Mouse (Mus musculus) spleen, postnatal 14 days (tissue): ENCODE measurements around the gene Eif5a.
A peak's percentile ranks its signal among the peaks of the same experiment; 100 is the strongest.

Experiments used
- DNase-seq, 2 experiments: peaks; one replicate each; pipeline ENCODE4 v3.0.0; 2021 to 2022; ENCODE audit warnings: low spot score in 2 of 2

Gene Eif5a

DNA sequence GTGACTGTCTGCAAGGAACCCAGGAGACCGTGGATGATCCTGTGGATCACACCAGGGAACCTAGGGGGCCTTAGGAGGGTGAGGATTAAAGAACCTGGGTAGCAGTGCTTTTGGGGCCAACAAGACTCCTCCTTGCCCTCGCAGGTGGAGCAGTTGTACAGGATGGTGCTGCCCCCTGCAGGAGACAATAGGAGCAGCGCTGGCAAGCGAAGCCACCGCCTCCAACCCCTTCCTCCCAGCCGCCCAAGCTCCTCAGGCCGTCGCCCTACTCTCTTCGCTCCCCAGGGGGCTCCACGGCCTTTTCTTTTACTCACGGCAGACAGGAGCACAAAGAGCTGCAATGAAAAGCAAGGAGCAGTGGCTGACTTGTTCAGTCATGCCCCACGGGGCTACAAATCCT, 44.9 kb downstream of the Eif5a start:
- peak; percentile 79 to 89 for DNase-seq

DNA sequence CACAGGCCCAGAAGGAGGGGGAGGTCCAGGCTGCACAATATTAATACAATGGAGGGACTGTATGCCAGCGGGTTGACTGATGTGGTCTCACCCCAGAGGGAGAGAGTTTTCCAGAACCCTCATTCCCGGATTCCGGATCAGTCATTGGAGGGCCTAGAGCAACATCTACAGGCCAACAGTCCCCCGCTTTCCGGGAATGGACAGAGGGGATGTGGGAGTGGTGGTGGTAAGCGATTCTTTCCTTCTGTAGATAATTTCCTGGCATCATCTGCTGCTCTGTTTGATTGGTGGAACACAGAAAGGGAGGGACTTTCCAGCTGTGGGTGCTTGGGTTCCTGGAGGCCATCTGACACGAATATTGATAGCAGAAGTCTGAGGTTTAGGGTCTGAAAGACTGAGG, 45.6 kb downstream of the Eif5a start:
- DNase-seq = no peak

DNA sequence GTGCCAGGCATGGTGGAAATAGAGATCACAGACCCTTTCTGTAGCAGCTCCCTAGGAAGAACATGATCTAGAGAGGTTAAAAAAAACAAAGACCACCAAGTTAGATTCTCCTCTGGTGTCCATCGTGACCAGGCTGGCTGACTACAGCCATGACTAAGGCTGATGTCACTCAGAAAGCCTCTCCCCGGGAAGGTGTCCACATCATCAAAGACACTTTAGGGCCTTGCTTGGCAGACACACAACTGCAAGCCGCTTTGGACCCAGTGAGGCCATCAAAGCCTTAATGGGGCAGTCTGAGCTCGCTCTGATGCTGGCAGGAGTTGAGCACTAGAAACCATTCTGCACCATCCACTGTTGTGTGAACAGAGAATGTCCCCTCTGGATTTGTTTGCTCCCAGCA, 49.3 kb downstream of the Eif5a start:
- no peak for DNase-seq

DNA sequence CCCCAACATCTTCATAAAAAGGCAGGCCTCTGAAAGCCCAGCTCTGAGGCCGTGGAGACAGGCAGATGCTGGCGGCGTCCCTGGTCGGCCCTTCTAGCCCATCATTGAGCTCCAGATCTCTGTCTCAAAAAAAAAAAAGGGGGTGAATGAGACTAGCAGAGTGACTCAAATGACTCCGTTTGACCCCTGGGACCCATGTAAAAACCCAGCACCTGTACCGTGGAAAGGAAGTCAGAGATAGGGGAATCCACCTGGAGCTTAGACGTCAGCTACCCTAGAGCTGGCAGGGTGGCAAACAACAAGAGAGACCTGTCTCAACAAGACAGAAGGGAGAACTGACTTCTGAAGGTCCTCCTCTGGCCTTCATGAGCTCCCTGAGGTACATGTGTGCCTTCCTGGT, 49.9 kb downstream of the Eif5a start:
- no peak for DNase-seq

DNA sequence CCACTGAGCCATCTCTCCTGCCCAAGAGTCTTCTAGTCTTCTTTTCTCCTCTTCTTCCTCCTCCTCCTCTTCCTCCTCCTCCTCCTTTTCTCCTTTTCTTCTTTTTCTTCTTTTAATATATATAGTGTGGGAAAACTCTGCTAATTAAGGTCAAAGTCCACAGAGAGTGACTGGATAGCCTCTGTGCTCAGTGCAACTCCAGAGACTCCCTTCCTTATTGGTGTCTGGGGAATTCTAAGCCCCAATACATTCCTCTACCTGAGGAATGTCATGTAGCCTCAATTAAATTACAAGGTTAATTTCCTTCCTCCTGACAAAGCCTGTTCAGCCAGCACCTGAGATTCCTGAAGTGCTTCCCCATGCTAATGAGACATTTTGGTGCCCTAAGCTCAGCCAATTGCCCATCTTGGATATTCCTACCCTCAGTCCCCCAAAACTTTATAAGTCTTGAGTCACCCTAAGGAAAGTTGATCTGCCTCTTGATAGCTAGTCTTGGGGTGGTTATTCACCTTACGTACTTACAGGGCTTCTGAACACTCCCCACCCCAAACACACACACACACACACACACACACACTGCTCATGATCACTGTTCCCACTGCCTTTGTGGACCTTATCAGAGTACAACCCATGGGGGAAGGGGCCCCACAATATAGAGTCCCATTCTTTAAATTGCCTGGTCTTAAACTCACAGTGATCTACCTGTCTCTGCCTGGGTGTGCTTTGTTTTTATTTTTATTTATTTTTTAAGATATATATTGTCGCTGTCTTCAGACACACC, 51.3 kb downstream of the Eif5a start:
- no peak for DNase-seq

DNA sequence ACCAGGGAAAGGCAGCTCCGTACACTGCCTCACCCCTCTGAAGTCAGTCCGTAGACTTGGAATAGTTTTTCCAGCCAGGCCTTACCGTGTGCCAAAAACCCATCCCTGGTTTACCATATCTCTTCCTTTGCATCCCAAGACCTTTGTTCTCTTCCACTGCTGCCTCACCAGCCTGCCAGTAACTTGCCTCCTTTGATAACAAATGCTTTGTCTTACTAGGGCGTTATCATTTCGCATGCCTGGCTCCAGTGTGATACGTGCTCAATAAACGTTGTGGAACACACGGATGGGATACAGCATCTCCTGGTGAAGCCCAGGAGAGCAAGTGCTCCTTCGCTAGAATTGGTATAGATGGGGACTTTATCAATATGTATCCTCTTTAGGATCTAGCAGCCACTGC, 54.4 kb downstream of the Eif5a start:
- no peak for DNase-seq
